Mouse (Mus musculus) neural tube, embryonic 13.5 days (tissue): ENCODE measurements around the gene Tmem163. TPM values are rescaled to one million over a fixed set of nuclear protein-coding genes. Genes with fewer than 3 reads are reported as not detected.

Source experiments
- ATAC-seq: fragments of 200-750 bp; cut with Nextera tagmentation; 2 replicates; pipeline ENCODE4 v1.8.0; 2017; ENCODE audit warnings: low read depth, mild to moderate bottlenecking, moderate TSS enrichment, moderate library complexity
- H3K27ac ChIP-seq: fragments of 300-500 bp; sonication (generic); replicated peaks from 2 replicates; pipeline ENCODE4 v1.5.1; 2015; ENCODE audit warnings: moderate library complexity, mild to moderate bottlenecking, inconsistent platforms
- H3K27me3 ChIP-seq: fragments of 300-500 bp; sonication (generic); 2 replicates; pipeline ENCODE4 v1.6.1; 2015; ENCODE audit warnings: mild to moderate bottlenecking, inconsistent platforms
- H3K36me3 ChIP-seq: fragments of 300-500 bp; sonication (generic); 2 replicates; pipeline ENCODE4 v1.6.1; 2015; ENCODE audit warnings: mild to moderate bottlenecking, inconsistent platforms
- H3K4me1 ChIP-seq: fragments of 300-500 bp; sonication (generic); replicated peaks from 2 replicates; pipeline ENCODE4 v1.6.1; 2015; ENCODE audit warnings: inconsistent platforms
- H3K4me2 ChIP-seq: fragments of 300-500 bp; sonication (generic); 2 replicates; pipeline ENCODE4 v1.6.1; 2015; ENCODE audit warnings: inconsistent platforms, mild to moderate bottlenecking, moderate library complexity
- H3K4me3 ChIP-seq: fragments of 300-500 bp; sonication (generic); 2 replicates; pipeline ENCODE4 v1.5.1; 2015; ENCODE audit warnings: mild to moderate bottlenecking, inconsistent platforms
- H3K9ac ChIP-seq: fragments of 300-500 bp; sonication (generic); 2 replicates; pipeline ENCODE4 v1.6.1; 2015; ENCODE audit warnings: moderate library complexity, mild to moderate bottlenecking, inconsistent platforms
- H3K9me3 ChIP-seq: fragments of 300-500 bp; sonication (generic); 2 replicates; pipeline ENCODE4 v1.6.1; 2016; ENCODE audit warnings: inconsistent platforms
- WGBS: fragments of 180-500 bp; shearing (Covaris S2); methylation state at CpG from one replicate; pipeline ENCODE4 v1.1.7; 2015; 5-methylcytosine and 5-hydroxymethylcytosine counted together
- polyA plus RNA-seq: library from polyadenylated mRNA; unstranded; fragments of >200 nt; fragmentation: Nextera tagmentation; extraction: Ambion mirVana; gene quantifications from 2 replicates; pipeline ENCODE4 v1.2.1, GENCODE M21; 2015

Tmem163 gene
- polyA plus RNA-seq, 1 experiment from 2014 or later = 66.2 TPM

GRCm38 (mm10) chr1:127441007-127441406, 238.3 kb downstream of the Tmem163 start:
- Histone ChIP-seq H3K9me3 (no peaks in the 10 kb centered on the region), H3K27me3 (no peaks in the 10 kb centered on the region), H3K9ac (no peak overlapping the region), H3K4me1 (peaks cover 44% of the 10 kb centered on the region), H3K4me2 (no peak overlapping the region), H3K4me3 (no peak overlapping the region), H3K36me3 (peaks cover under 1% of the 10 kb centered on the region; the same call in 1 of the 2 replicates), H3K27ac (no peak overlapping the region)
- WGBS = 80% methylated on average over 1 of the region's 1 CpGs
- ATAC-seq = no peak

GRCm38 (mm10) chr1:127439452-127439891, 239.9 kb downstream of the Tmem163 start:
- Histone ChIP-seq H3K27ac (no peak overlapping the region), H3K36me3 (no peaks in the 10 kb centered on the region), H3K4me1 (peaks cover 41% of the 10 kb centered on the region), H3K4me2 (no peak overlapping the region), H3K9ac (no peak overlapping the region), H3K27me3 (no peaks in the 10 kb centered on the region), H3K4me3 (no peak overlapping the region), H3K9me3 (no peaks in the 10 kb centered on the region)
- ATAC-seq = no peak
- 76% methylated on average over 9 of the region's 9 CpGs for WGBS

GRCm38 (mm10) chr1:127437091-127437490, 242.3 kb downstream of the Tmem163 start:
- H3K4me1 ChIP-seq = peaks cover 34% of the 10 kb centered on the region
- H3K27me3 ChIP-seq = no peaks in the 10 kb centered on the region
- H3K9me3 ChIP-seq = no peaks in the 10 kb centered on the region
- H3K36me3 ChIP-seq = no peaks in the 10 kb centered on the region
- H3K4me3 ChIP-seq = no peak overlapping the region
- H3K9ac ChIP-seq = no peak overlapping the region
- H3K4me2 ChIP-seq = no peak overlapping the region
- WGBS = 84% methylated on average over 6 of the region's 6 CpGs
- H3K27ac ChIP-seq = no peak overlapping the region
- ATAC-seq = no peak

Other genes with a start within 250 kb of the Tmem163 start
- gene Acmsd, start 49.9 kb upstream of the Tmem163 start, polyA plus RNA-seq = 0.18 TPM in 1 of 2 replicates, not detected in the other
- 110 and 120 TPM in 2 replicates for gene Ccnt2, start 94.6 kb upstream of the Tmem163 start, polyA plus RNA-seq
- 0.21 and 0.22 TPM in 2 replicates for gene Map3k19, start 175.5 kb upstream of the Tmem163 start, polyA plus RNA-seq
- gene Rab3gap1, start 189.2 kb upstream of the Tmem163 start, polyA plus RNA-seq = 19.3 and 21.7 TPM in 2 replicates